Mouse (Mus musculus) intestine, postnatal 0 days (tissue): ENCODE measurements at regions not wholly inside any gene's neighbourhood (a gene's known extent, or its start where the extent isn't known, plus 50 kb on each side); places are given as distances from the start of the nearest gene placed in this dataset.
"Not testable (repeated sequence)": the region's sequence is repeated elsewhere in the genome, so short reads cannot be mapped to it uniquely, and the experiment has no call there.

ENCODE experiments used
- ATAC-seq: fragments of 200-750 bp; cut with Nextera tagmentation; 2 replicates; pipeline ENCODE4 v1.8.0; 2017; ENCODE audit warnings: mild to moderate bottlenecking, moderate TSS enrichment, moderate library complexity
- H3K27ac ChIP-seq: fragments of 300-500 bp; sonication (generic); 2 replicates; pipeline ENCODE4 v1.5.1; 2014; ENCODE audit warnings: mild to moderate bottlenecking, low read depth, low read length, moderate library complexity
- H3K27me3 ChIP-seq: fragments of 300-500 bp; sonication (generic); replicated peaks from 2 replicates; pipeline ENCODE4 v1.6.1; 2014; ENCODE audit warnings: low read length, mixed read lengths; ENCODE audit not compliant: control insufficient read depth, insufficient read depth
- H3K36me3 ChIP-seq: fragments of 300-500 bp; sonication (generic); 2 replicates; pipeline ENCODE4 v1.6.1; 2014; ENCODE audit warnings: mild to moderate bottlenecking, moderate library complexity; ENCODE audit not compliant: control insufficient read depth, insufficient read depth
- H3K4me1 ChIP-seq: fragments of 300-500 bp; sonication (generic); replicated peaks from 2 replicates; pipeline ENCODE4 v1.6.1; 2014; ENCODE audit warnings: antibody characterized with exemption, low read length, mixed read lengths; ENCODE audit not compliant: control insufficient read depth, insufficient read depth
- H3K4me2 ChIP-seq: fragments of 300-500 bp; sonication (generic); replicated peaks from 2 replicates; pipeline ENCODE4 v1.6.1; 2014; ENCODE audit warnings: low read depth, mild to moderate bottlenecking, moderate library complexity
- H3K4me3 ChIP-seq: fragments of 300-500 bp; sonication (generic); 2 replicates; pipeline ENCODE4 v1.5.1; 2014; ENCODE audit warnings: low read depth, low read length
- H3K9ac ChIP-seq: fragments of 300-500 bp; sonication (generic); 2 replicates; pipeline ENCODE4 v1.6.1; 2014; ENCODE audit warnings: mild to moderate bottlenecking, low read depth, low read length
- H3K9me3 ChIP-seq: fragments of 300-500 bp; sonication (generic); 2 replicates; pipeline ENCODE4 v1.6.1; 2016; ENCODE audit warnings: mixed run types; ENCODE audit not compliant: control insufficient read depth
- CTCF ChIP-seq: sonication (generic); IDR thresholded peaks from 2 replicates; pipeline ENCODE4 v1.5.1; 2016; ENCODE audit warnings: low read depth, mild to moderate bottlenecking, control low read depth, antibody characterized with exemption, moderate library complexity
- WGBS: fragments of 180-500 bp; shearing (Covaris S2); extraction: QIAGEN DNeasy Blood & Tissue Kit; methylation state at CpG from one replicate; pipeline ENCODE4 v1.1.7; 2014; 5-methylcytosine and 5-hydroxymethylcytosine counted together

GRCm38 (mm10) chr3:59563486-59564006 is 166.0 kb upstream of the Gm5538 start:
- not testable (repeated sequence) for H3K9me3 ChIP-seq, H3K36me3 ChIP-seq, H3K27me3 ChIP-seq, H3K4me2 ChIP-seq, H3K4me1 ChIP-seq, H3K4me3 ChIP-seq, H3K9ac ChIP-seq, H3K27ac ChIP-seq
- ATAC-seq, result peak; percentile 47; the same call in 1 of the 2 replicates
- WGBS, result 51% methylated on average over 3 of the region's 3 CpGs

- whole genome bisulfite sequencing, result 85% methylated on average over 2 of the region's 2 CpGs
- ATAC-seq, result no peak
- Histone ChIP-seq H3K27ac (no peak overlapping the region), H3K27me3 (no peaks in the 10 kb centered on the region), H3K4me3 (no peak overlapping the region), H3K9me3 (no peaks in the 10 kb centered on the region), H3K9ac (no peak overlapping the region), H3K36me3 (no peaks in the 10 kb centered on the region), H3K4me1 (no peaks in the 10 kb centered on the region), H3K4me2 (no peak overlapping the region)
- TF ChIP-seq CTCF, result no peak
These were observed 187.0 kb upstream of the Gm5538 start for GRCm38 (mm10) chr3:59542621-59543020.

DNA sequence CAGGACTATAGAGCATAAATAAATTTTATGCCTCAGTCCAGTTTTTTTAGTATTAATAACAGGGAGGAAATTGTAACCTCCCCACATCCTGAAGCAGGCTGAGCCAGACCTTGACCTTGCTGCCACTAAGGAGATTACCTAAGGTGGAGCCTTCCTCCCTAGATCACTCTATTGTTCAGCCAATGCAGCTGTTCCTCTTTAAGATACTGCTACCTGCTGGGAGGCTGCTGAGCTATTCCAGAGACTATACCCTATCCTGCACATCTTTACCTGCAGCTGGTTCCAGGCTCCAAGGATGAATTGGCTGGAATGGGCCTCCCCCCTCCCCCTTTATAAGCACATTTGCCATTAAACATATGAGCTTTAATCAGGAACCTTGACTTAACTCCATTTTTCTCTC is 189.0 kb upstream of the Gm5538 start:
- not testable (repeated sequence) for H3K27me3 ChIP-seq, H3K4me1 ChIP-seq, ATAC-seq, H3K27ac ChIP-seq, H3K9ac ChIP-seq, H3K36me3 ChIP-seq, H3K4me2 ChIP-seq, H3K4me3 ChIP-seq, H3K9me3 ChIP-seq

- not testable (repeated sequence) for H3K27me3 ChIP-seq, H3K4me2 ChIP-seq, H3K27ac ChIP-seq, ATAC-seq, H3K9ac ChIP-seq, H3K9me3 ChIP-seq, H3K4me3 ChIP-seq, H3K36me3 ChIP-seq, H3K4me1 ChIP-seq
- WGBS, result 90% methylated on average over 3 of the region's 3 CpGs
These were observed 189.7 kb upstream of the Gm5538 start for GRCm38 (mm10) chr3:59539893-59540292.

DNA sequence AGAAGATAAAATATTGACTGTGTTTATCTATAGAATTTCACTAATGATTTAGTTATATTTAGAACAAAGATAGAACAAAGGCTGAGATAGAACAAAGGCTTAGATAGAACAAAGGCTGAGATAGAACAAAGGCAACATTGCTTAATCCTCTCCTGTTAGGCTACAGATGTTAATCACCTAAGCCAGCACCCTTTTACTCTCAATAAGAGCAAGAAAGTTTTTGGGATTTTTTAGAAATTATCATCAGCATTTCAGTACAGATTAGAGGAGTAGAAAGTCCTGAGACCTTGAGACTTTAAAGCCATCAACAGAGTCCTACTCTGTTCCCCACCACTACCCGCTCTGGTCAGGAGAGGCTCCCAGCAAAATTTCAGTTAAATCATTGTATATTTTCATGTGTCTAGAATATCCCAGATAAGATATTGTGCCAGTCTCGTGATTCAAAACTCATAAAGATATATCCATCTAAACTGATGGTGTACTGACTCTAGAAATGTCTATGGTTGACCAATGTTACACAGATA is 187.2 kb upstream of the Igsf10 start:
- WGBS, result 45% methylated on average over 2 of the region's 2 CpGs
- Histone ChIP-seq H3K4me3 (no peak overlapping the region), H3K4me1 (no peaks in the 10 kb centered on the region), H3K27me3 (no peaks in the 10 kb centered on the region), H3K9me3 (no peaks in the 10 kb centered on the region), H3K9ac (no peak overlapping the region), H3K4me2 (no peak overlapping the region), H3K36me3 (no peaks in the 10 kb centered on the region), H3K27ac (no peak overlapping the region)
- no peak for TF ChIP-seq CTCF
- ATAC-seq, result no peak

DNA sequence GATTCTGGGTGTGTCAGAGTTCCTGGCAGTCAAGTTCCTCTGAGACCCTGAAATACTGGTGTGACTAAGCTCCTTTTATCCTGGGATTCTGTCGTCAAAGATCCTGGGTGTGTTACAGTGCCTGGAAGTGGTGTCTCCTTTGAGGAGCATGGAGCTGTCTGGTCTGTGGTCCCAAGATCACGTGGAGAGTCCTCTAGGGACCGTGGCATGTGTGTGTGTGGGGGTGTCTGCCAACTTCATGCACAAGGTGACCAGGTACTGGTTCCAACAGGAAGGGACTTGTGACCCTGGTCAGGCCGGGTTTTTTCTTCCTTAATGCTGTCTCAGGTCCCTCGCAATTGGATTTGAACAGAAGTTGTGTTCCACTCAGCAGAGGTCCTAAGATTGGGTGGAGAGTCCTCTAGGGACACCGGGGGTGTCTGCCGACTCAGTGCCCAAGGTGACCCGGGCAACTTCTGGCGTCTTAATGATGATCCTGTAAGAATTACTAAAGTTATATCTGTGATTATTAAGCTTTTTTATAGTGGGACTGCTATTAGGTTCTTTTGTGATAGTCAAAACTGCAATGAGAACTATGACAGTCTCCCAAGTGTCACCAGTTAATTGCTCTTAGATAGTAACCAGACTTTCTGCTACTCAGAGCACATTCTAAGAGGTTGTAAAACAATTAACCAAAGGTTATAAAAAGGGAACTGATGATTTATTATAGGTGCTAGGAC is 186.6 kb upstream of the Igsf10 start:
- Histone ChIP-seq H3K9ac (no peak overlapping the region), H3K27ac (no peak overlapping the region), H3K36me3 (no peaks in the 10 kb centered on the region), H3K4me3 (no peak overlapping the region), H3K4me1 (no peaks in the 10 kb centered on the region), H3K27me3 (no peaks in the 10 kb centered on the region), H3K9me3 (no peaks in the 10 kb centered on the region), H3K4me2 (0 out of 2 replicates have a peak overlapping the region, but pooled peaks have one; percentile 9)
- WGBS, result 35% methylated on average over 9 of the region's 9 CpGs
- ATAC-seq, result no peak
- TF ChIP-seq CTCF, result no peak
